Mouse (Mus musculus) liver, postnatal 0 days (tissue): ENCODE results near the gene Syne4.

Source experiments
- CTCF ChIP-seq: sonication (generic); IDR thresholded peaks from 2 replicates; pipeline ENCODE4 v1.5.1; 2016; ENCODE audit warnings: antibody characterized with exemption, low read depth
- EP300 ChIP-seq: IDR thresholded peaks from 2 replicates; pipeline ENCODE4 v1.6.1; 2016; ENCODE audit warnings: antibody characterized with exemption, low read depth, mild to moderate bottlenecking

GRCm38 (mm10) chr7:30363344-30363738 is 48.7 kb downstream of the Syne4 start:
- TF ChIP-seq EP300 (no peak), CTCF (no peak)
